Mouse (Mus musculus): ENCODE data around the gene Tulp1. TPM values are rescaled to one million over a fixed set of nuclear protein-coding genes. Genes with fewer than 3 reads are reported as not detected.

Gene Tulp1
- polyA plus RNA-seq, 1 experiment from 2014 or later = 1.3 TPM

- 90% methylated on average over 3 of the region's 3 CpGs for WGBS
Measured at GRCm38 (mm10) chr17:28388534-28388933, 23.5 kb upstream of the Tulp1 start.

GRCm38 (mm10) chr17:28386150-28386905 is 21.3 kb upstream of the Tulp1 start:
- WGBS = 3% methylated on average over 23 of the region's 23 CpGs
- H3K9me3 ChIP-seq = no peaks in the 10 kb centered on the region
- H3K9ac ChIP-seq = no peak overlapping the region
- H3K4me1 ChIP-seq = peaks cover 5% of the 10 kb centered on the region; the same call in 1 of the 2 replicates
- peak overlapping the region; percentile 52 for H3K4me2 ChIP-seq
- no peaks in the 10 kb centered on the region for H3K27me3 ChIP-seq (replicated peaks)
- no peak overlapping the region for H3K27ac ChIP-seq
- H3K36me3 ChIP-seq (replicated peaks) = no peaks in the 10 kb centered on the region
- peak overlapping the region; percentile 13; the same call in 1 of the 2 replicates for H3K4me3 ChIP-seq
- ATAC-seq (replicated peaks) = peak; percentile 63; the same call in 1 of the 2 replicates

More at GRCm38 (mm10) chr17:28388534-28388933, 23.5 kb upstream of the Tulp1 start:
- no peak for ATAC-seq (replicated peaks)
- Histone ChIP-seq H3K9ac (no peak overlapping the region), H3K36me3 (replicated peaks) (no peaks in the 10 kb centered on the region), H3K27me3 (replicated peaks) (no peaks in the 10 kb centered on the region), H3K4me3 (no peak overlapping the region), H3K9me3 (no peaks in the 10 kb centered on the region), H3K27ac (no peak overlapping the region), H3K4me2 (no peak overlapping the region), H3K4me1 (peaks cover 5% of the 10 kb centered on the region; the same call in 1 of the 2 replicates)

GRCm38 (mm10) chr17:28384298-28384697 is 19.3 kb upstream of the Tulp1 start:
- H3K9ac ChIP-seq = no peak overlapping the region
- no peak for ATAC-seq (replicated peaks)

GRCm38 (mm10) chr17:28380255-28380654 is 15.2 kb upstream of the Tulp1 start:
- Histone ChIP-seq H3K27me3 (replicated peaks) (peaks cover 12% of the 10 kb centered on the region), H3K9me3 (no peaks in the 10 kb centered on the region), H3K36me3 (replicated peaks) (no peaks in the 10 kb centered on the region), H3K9ac (no peak overlapping the region), H3K4me1 (no peaks in the 10 kb centered on the region), H3K4me3 (no peak overlapping the region), H3K4me2 (no peak overlapping the region), H3K27ac (no peak overlapping the region)
- ATAC-seq (replicated peaks) = no peak
- WGBS = 3% methylated on average over 6 of the region's 6 CpGs

More at GRCm38 (mm10) chr17:28384298-28384697, 19.3 kb upstream of the Tulp1 start:
- Histone ChIP-seq H3K36me3 (replicated peaks) (no peaks in the 10 kb centered on the region), H3K4me2 (no peak overlapping the region), H3K27ac (no peak overlapping the region), H3K4me3 (no peak overlapping the region), H3K4me1 (peaks cover 5% of the 10 kb centered on the region; the same call in 1 of the 2 replicates), H3K27me3 (replicated peaks) (no peaks in the 10 kb centered on the region), H3K9me3 (no peaks in the 10 kb centered on the region)
- 65% methylated on average over 4 of the region's 4 CpGs for WGBS

GRCm38 (mm10) chr17:28375592-28376061 is 10.6 kb upstream of the Tulp1 start:
- H3K36me3 ChIP-seq (replicated peaks) = no peaks in the 10 kb centered on the region
- H3K9me3 ChIP-seq = no peaks in the 10 kb centered on the region
- no peak overlapping the region for H3K9ac ChIP-seq
- no peak overlapping the region for H3K27ac ChIP-seq
- no peak overlapping the region for H3K4me3 ChIP-seq
- 0 out of 2 replicates have a peak, but pooled peaks cover 4% of the 10 kb centered on the region for H3K4me1 ChIP-seq
- peaks cover 26% of the 10 kb centered on the region for H3K27me3 ChIP-seq (replicated peaks)
- ATAC-seq (replicated peaks) = no peak
- H3K4me2 ChIP-seq = no peak overlapping the region
- 17% methylated on average over 17 of the region's 17 CpGs for WGBS

- Histone ChIP-seq H3K9me3 (no peaks in the 10 kb centered on the region), H3K27me3 (replicated peaks) (peaks cover 26% of the 10 kb centered on the region), H3K4me1 (0 out of 2 replicates have a peak, but pooled peaks cover 4% of the 10 kb centered on the region), H3K9ac (no peak overlapping the region), H3K4me2 (peak overlapping the region; percentile 26), H3K27ac (no peak overlapping the region), H3K4me3 (no peak overlapping the region), H3K36me3 (replicated peaks) (no peaks in the 10 kb centered on the region)
- ATAC-seq (replicated peaks) = no peak
- 15% methylated on average over 14 of the region's 16 CpGs for WGBS
Measured at GRCm38 (mm10) chr17:28374494-28374893, 9.5 kb upstream of the Tulp1 start.

GRCm38 (mm10) chr17:28373821-28374220 is 8.8 kb upstream of the Tulp1 start:
- Histone ChIP-seq H3K36me3 (replicated peaks) (no peaks in the 10 kb centered on the region), H3K27ac (no peak overlapping the region), H3K27me3 (replicated peaks) (peaks cover 26% of the 10 kb centered on the region), H3K4me2 (no peak overlapping the region), H3K4me1 (0 out of 2 replicates have a peak, but pooled peaks cover 4% of the 10 kb centered on the region), H3K9ac (no peak overlapping the region), H3K4me3 (no peak overlapping the region), H3K9me3 (no peaks in the 10 kb centered on the region)
- no peak for ATAC-seq (replicated peaks)
- 15% methylated on average over 10 of the region's 10 CpGs for WGBS

GRCm38 (mm10) chr17:28371941-28372340 is 6.9 kb upstream of the Tulp1 start:
- no peak overlapping the region for H3K27ac ChIP-seq
- H3K27me3 ChIP-seq (replicated peaks) = peaks cover 26% of the 10 kb centered on the region
- no peak overlapping the region for H3K4me2 ChIP-seq
- no peaks in the 10 kb centered on the region for H3K36me3 ChIP-seq (replicated peaks)
- H3K4me1 ChIP-seq = 0 out of 2 replicates have a peak, but pooled peaks cover 4% of the 10 kb centered on the region
- no peaks in the 10 kb centered on the region for H3K9me3 ChIP-seq
- no peak for ATAC-seq (replicated peaks)
- WGBS = 62% methylated on average over 1 of the region's 1 CpGs
- H3K9ac ChIP-seq = no peak overlapping the region
- no peak overlapping the region for H3K4me3 ChIP-seq

- no peak overlapping the region for H3K9ac ChIP-seq
- 74% methylated on average over 2 of the region's 2 CpGs for WGBS
- H3K4me3 ChIP-seq = no peak overlapping the region
- 0 out of 2 replicates have a peak, but pooled peaks cover 4% of the 10 kb centered on the region for H3K4me1 ChIP-seq
- no peaks in the 10 kb centered on the region for H3K36me3 ChIP-seq (replicated peaks)
- H3K9me3 ChIP-seq = no peaks in the 10 kb centered on the region
- H3K27ac ChIP-seq = no peak overlapping the region
- H3K4me2 ChIP-seq = no peak overlapping the region
- H3K27me3 ChIP-seq (replicated peaks) = peaks cover 24% of the 10 kb centered on the region
- ATAC-seq (replicated peaks) = no peak
Measured at GRCm38 (mm10) chr17:28371286-28371685, 6.3 kb upstream of the Tulp1 start.

- no peak overlapping the region for H3K27ac ChIP-seq
- 79% methylated on average over 5 of the region's 5 CpGs for WGBS
- ATAC-seq (replicated peaks) = no peak
- H3K4me1 ChIP-seq = peaks cover 5% of the 10 kb centered on the region
- H3K36me3 ChIP-seq (replicated peaks) = no peaks in the 10 kb centered on the region
- H3K4me2 ChIP-seq = no peak overlapping the region
- H3K9me3 ChIP-seq = no peaks in the 10 kb centered on the region
- H3K9ac ChIP-seq = no peak overlapping the region
- peaks cover 21% of the 10 kb centered on the region for H3K27me3 ChIP-seq (replicated peaks)
- H3K4me3 ChIP-seq = no peak overlapping the region
Measured at GRCm38 (mm10) chr17:28369056-28369455, 4.0 kb upstream of the Tulp1 start.

- Histone ChIP-seq H3K27me3 (replicated peaks) (peaks cover 21% of the 10 kb centered on the region), H3K4me1 (peaks cover 11% of the 10 kb centered on the region), H3K36me3 (replicated peaks) (no peaks in the 10 kb centered on the region), H3K4me2 (no peak overlapping the region), H3K9ac (no peak overlapping the region), H3K4me3 (no peak overlapping the region), H3K27ac (no peak overlapping the region), H3K9me3 (no peaks in the 10 kb centered on the region)
- 5% methylated on average over 13 of the region's 13 CpGs for WGBS
- ATAC-seq (replicated peaks) = no peak
Measured at GRCm38 (mm10) chr17:28368449-28368848, 3.4 kb upstream of the Tulp1 start.

- Histone ChIP-seq H3K9ac (no peak overlapping the region), H3K27me3 (replicated peaks) (peaks cover 58% of the 10 kb centered on the region), H3K9me3 (no peaks in the 10 kb centered on the region), H3K4me3 (no peak overlapping the region), H3K27ac (no peak overlapping the region), H3K4me2 (no peak overlapping the region), H3K4me1 (peaks cover 23% of the 10 kb centered on the region), H3K36me3 (replicated peaks) (no peaks in the 10 kb centered on the region)
- 13% methylated on average over 6 of the region's 6 CpGs for WGBS
- ATAC-seq (replicated peaks) = no peak
Measured at GRCm38 (mm10) chr17:28363507-28363906, 1.5 kb downstream of the Tulp1 start.

Measured in midbrain, embryonic 15.5 days (tissue).